Mouse (Mus musculus): ENCODE results near the gene Tigd3. TPM values are rescaled to one million over a fixed set of nuclear protein-coding genes. Genes with fewer than 3 reads are reported as not detected.
A peak's percentile ranks its signal among the peaks of the same experiment; 100 is the strongest.

Gene Tigd3
- polyA plus RNA-seq, 1 experiment = 4.0 TPM

DNA sequence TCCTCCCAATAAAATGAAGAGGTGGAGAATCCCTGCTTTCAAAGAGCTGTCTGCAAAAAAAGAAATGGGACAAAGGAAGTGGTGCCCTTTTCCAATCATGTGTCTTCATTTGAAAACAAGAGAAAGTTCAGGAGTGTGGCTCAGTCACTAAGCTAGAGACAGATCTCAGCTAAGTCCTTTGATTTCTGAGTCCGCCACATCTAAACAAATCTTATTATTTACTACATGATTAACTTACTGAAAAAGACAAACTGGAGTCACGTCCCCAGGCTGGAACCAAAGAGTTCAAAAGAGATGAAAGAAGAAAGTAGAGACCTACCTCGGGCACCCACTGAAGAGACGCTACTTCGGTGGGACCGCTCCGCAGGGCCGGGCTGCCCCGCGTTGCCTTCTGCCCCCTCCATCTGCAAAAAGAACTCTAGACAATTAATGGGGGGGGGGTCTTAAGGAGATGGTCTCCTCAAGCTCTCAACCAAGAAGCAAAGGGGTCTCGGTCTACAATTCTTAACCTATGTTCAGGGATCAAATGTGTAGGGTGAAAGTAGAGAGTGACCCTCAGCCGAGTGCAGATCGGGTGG, 19.5 kb downstream of the Tigd3 start:
- TF ChIP-seq POLR2A (IDR thresholded peaks at IDR 0.05; ENCODE audit: control insufficient read depth, extremely low read depth, insufficient read depth, low read length, poor library complexity) (no peak), CTCF (IDR thresholded peaks at IDR 0.05; ENCODE audit: borderline replicate concordance, control insufficient read depth, extremely low read depth, insufficient read depth, low read length, poor library complexity) (no peak)

DNA sequence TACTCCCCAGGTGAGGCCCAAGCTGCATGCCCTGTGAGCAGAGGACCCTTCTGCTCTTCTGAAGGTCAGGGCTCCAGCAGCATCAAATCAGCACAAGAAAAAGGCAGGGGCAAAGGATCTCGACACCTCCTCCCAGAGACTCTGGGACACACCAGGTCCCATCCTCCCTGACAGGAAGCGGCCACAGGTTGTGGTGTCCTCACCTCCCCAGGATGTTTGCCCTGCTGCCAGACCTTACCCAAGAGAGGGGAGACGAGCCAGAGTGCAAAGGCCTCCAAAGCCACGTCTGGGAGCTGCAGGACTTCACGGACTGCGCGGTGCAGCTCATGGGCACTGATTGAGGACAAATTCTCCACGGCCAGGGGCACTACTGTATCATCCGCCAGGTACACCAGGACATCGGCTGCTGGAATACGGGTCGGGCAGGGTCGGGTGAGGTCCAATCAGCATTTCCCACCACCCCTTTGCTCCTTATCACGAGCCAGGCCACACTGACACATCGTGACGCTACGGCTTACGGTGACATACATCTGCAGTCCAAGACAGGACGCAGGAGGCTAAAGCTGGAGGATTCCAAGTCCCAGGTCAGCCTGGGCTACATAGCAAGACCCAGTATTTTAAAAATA, 20.9 kb downstream of the Tigd3 start:
- H3K27me3 ChIP-seq (ENCODE audit: control insufficient read depth, insufficient read depth, low read length) = no peaks in the 10 kb centered on the region
- peak overlapping the region; percentile 60 for H3K27ac ChIP-seq (ENCODE audit: control insufficient read depth, insufficient read depth, low read length)
- peak; percentile 11; the same call in 1 of the 2 replicates for TF ChIP-seq CTCF (IDR thresholded peaks at IDR 0.05; ENCODE audit: borderline replicate concordance, control insufficient read depth, extremely low read depth, insufficient read depth, low read length, poor library complexity)
- TF ChIP-seq POLR2A (IDR thresholded peaks at IDR 0.05; ENCODE audit: control insufficient read depth, extremely low read depth, insufficient read depth, low read length, poor library complexity) = no peak
- H3K4me3 ChIP-seq (ENCODE audit: control insufficient read depth, insufficient read depth, low read length) = peak overlapping the region; percentile 39
- no peak for DNase-seq
- peaks cover 23% of the 10 kb centered on the region for H3K36me3 ChIP-seq (ENCODE audit: control insufficient read depth, insufficient read depth, low read length)
- 61% methylated on average over 19 of the region's 19 CpGs for WGBS
- peaks cover 52% of the 10 kb centered on the region for H3K4me1 ChIP-seq (replicated peaks; ENCODE audit: control insufficient read depth, insufficient read depth, low read length)

More for the DNA sequence above, 19.5 kb downstream of the Tigd3 start:
- DNase-seq = no peak
- Histone ChIP-seq H3K4me3 (ENCODE audit: control insufficient read depth, insufficient read depth, low read length) (peak overlapping the region; percentile 88), H3K4me1 (replicated peaks; ENCODE audit: control insufficient read depth, insufficient read depth, low read length) (peaks cover 63% of the 10 kb centered on the region), H3K36me3 (ENCODE audit: control insufficient read depth, insufficient read depth, low read length) (peaks cover 9% of the 10 kb centered on the region; the same call in 1 of the 2 replicates), H3K27me3 (ENCODE audit: control insufficient read depth, insufficient read depth, low read length) (no peaks in the 10 kb centered on the region), H3K27ac (ENCODE audit: control insufficient read depth, insufficient read depth, low read length) (peak overlapping the region; percentile 57)
- 2% methylated on average over 13 of the region's 13 CpGs for WGBS

DNA sequence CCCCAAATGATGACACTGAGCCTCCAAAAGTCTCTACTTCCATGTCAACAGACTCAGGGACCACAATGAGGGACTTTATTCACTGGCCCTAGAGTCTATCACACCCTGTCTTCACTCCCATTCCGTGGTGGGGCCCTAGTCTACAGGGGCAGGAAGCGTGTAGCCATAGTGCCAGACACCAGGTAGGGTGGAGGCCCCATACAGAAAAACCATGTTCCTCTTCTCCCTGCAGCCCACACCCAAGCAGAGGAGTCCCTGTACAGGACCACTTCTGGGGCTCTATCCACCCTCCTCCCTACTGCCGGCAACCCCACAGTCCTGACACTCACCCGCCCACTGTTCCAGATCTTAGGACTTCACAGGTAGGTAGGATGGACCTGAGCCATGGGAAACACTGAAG, 21.4 kb downstream of the Tigd3 start:
- Histone ChIP-seq H3K27me3 (ENCODE audit: control insufficient read depth, insufficient read depth, low read length) (no peaks in the 10 kb centered on the region), H3K36me3 (ENCODE audit: control insufficient read depth, insufficient read depth, low read length) (peaks cover 27% of the 10 kb centered on the region), H3K4me3 (ENCODE audit: control insufficient read depth, insufficient read depth, low read length) (peak overlapping the region; percentile 39), H3K27ac (ENCODE audit: control insufficient read depth, insufficient read depth, low read length) (peak overlapping the region; percentile 60), H3K4me1 (replicated peaks; ENCODE audit: control insufficient read depth, insufficient read depth, low read length) (peaks cover 48% of the 10 kb centered on the region)
- TF ChIP-seq POLR2A (IDR thresholded peaks at IDR 0.05; ENCODE audit: control insufficient read depth, extremely low read depth, insufficient read depth, low read length, poor library complexity) (no peak), CTCF (IDR thresholded peaks at IDR 0.05; ENCODE audit: borderline replicate concordance, control insufficient read depth, extremely low read depth, insufficient read depth, low read length, poor library complexity) (no peak)
- DNase-seq = peak; percentile 49
- 25% methylated on average over 4 of the region's 4 CpGs for WGBS

DNA sequence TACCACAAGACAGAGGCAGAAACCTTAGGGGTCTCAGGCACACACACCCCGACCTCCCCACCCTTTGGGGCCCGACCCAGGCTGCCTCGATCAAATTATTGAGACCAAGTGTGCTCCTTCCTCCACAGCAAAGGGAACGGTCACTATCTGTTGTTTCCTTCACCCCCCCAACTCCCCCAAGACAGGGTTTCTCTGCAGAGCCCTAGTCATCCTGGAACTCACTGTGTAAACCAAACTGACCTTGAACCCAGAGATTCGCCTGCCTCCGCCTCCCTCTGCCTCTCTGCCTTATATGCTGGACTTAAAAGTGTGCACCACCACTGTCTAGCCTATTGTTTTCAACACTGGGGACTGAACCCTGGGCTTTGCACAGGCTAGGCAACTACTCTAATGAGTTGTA, 22.3 kb downstream of the Tigd3 start:
- Histone ChIP-seq H3K4me1 (replicated peaks; ENCODE audit: control insufficient read depth, insufficient read depth, low read length) (peaks cover 42% of the 10 kb centered on the region), H3K27ac (ENCODE audit: control insufficient read depth, insufficient read depth, low read length) (peak overlapping the region; percentile 64; the same call in 1 of the 2 replicates), H3K4me3 (ENCODE audit: control insufficient read depth, insufficient read depth, low read length) (peak overlapping the region; percentile 31), H3K36me3 (ENCODE audit: control insufficient read depth, insufficient read depth, low read length) (peaks cover 27% of the 10 kb centered on the region), H3K27me3 (ENCODE audit: control insufficient read depth, insufficient read depth, low read length) (no peaks in the 10 kb centered on the region)
- TF ChIP-seq CTCF (IDR thresholded peaks at IDR 0.05; ENCODE audit: borderline replicate concordance, control insufficient read depth, extremely low read depth, insufficient read depth, low read length, poor library complexity) = no peak
- TF ChIP-seq POLR2A (IDR thresholded peaks at IDR 0.05; ENCODE audit: control insufficient read depth, extremely low read depth, insufficient read depth, low read length, poor library complexity) = no peak
- 19% methylated on average over 6 of the region's 6 CpGs for WGBS
- no peak for DNase-seq

DNA sequence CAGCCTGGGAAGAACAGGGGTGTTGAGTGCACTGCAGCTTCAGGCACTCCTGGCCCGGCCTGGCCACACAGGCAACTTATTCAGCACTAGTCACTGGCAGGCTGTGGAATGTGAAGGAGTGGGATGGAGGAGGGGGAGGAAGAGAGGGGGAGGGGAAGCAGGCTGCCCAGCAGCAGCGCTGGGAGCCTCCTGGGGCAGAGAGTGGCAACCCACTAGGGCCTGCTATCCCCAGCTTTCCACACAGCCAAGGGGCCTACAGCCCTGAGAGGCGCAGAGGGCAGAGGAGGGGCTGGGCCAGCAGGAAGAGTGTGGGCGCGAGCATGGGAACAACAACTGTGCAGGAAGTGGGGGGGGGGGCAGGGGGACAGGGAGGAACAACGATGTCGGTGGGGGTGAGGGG, 22.7 kb downstream of the Tigd3 start:
- TF ChIP-seq POLR2A (IDR thresholded peaks at IDR 0.05; ENCODE audit: control insufficient read depth, extremely low read depth, insufficient read depth, low read length, poor library complexity) (no peak), CTCF (IDR thresholded peaks at IDR 0.05; ENCODE audit: borderline replicate concordance, control insufficient read depth, extremely low read depth, insufficient read depth, low read length, poor library complexity) (no peak)
- peak; percentile 69 for DNase-seq
- H3K4me1 ChIP-seq (replicated peaks; ENCODE audit: control insufficient read depth, insufficient read depth, low read length) = peaks cover 42% of the 10 kb centered on the region
- peaks cover 27% of the 10 kb centered on the region for H3K36me3 ChIP-seq (ENCODE audit: control insufficient read depth, insufficient read depth, low read length)
- H3K27me3 ChIP-seq (ENCODE audit: control insufficient read depth, insufficient read depth, low read length) = no peaks in the 10 kb centered on the region
- H3K4me3 ChIP-seq (ENCODE audit: control insufficient read depth, insufficient read depth, low read length) = peak overlapping the region; percentile 31
- 6% methylated on average over 7 of the region's 7 CpGs for WGBS
- H3K27ac ChIP-seq (ENCODE audit: control insufficient read depth, insufficient read depth, low read length) = peak overlapping the region; percentile 64; the same call in 1 of the 2 replicates

DNA sequence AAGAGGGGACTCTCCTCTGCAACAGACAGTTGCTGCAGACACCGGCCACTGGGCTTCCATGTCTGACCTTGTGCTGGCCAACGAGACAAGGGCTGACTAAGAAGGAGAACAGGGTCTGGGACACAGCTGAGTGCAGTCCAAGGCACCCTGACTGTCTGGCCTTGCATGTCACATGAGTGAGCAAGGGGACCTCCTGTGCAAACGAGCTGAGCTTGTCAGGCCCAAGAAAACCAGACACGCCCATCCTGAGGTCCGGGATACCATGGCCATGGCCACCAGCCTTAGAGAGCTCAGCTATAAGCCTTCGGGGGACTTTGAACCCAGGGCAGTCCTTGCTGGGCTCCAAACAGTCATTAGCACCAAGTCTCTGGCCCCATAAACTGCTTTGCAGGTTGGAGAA, 25.9 kb downstream of the Tigd3 start:
- Histone ChIP-seq H3K4me3 (ENCODE audit: control insufficient read depth, insufficient read depth, low read length) (no peak overlapping the region), H3K36me3 (ENCODE audit: control insufficient read depth, insufficient read depth, low read length) (peaks cover 54% of the 10 kb centered on the region), H3K27ac (ENCODE audit: control insufficient read depth, insufficient read depth, low read length) (no peak overlapping the region), H3K27me3 (ENCODE audit: control insufficient read depth, insufficient read depth, low read length) (no peaks in the 10 kb centered on the region), H3K4me1 (replicated peaks; ENCODE audit: control insufficient read depth, insufficient read depth, low read length) (peaks cover 26% of the 10 kb centered on the region)
- DNase-seq = no peak
- TF ChIP-seq CTCF (IDR thresholded peaks at IDR 0.05; ENCODE audit: borderline replicate concordance, control insufficient read depth, extremely low read depth, insufficient read depth, low read length, poor library complexity) (no peak), POLR2A (IDR thresholded peaks at IDR 0.05; ENCODE audit: control insufficient read depth, extremely low read depth, insufficient read depth, low read length, poor library complexity) (no peak)
- WGBS = 94% methylated on average over 6 of the region's 6 CpGs
